9 mouse cellular contexts compared by ENCODE assay signal in genomic region chr7:67199412-67199811, GRCm38 (mm10). TPM values are rescaled to one million over a fixed set of nuclear protein-coding genes. Genes with fewer than 3 reads are reported as not detected.
DNase-seq lines count a peak whose midpoint lies in the region; ATAC-seq and TF ChIP-seq lines count a peak whose summit lies in the region.
"Had no signal": no experiment of that assay in that cellular context is flagged by ENCODE, and none has a peak within 500 bp of the region (broad histone marks: within the 10 kb centered on the region; RNA-seq: fewer than 3 reads in every experiment).

No protein-coding gene starts in this region.

- peaks cover 4% of the 10 kb centered on the region; the same call in 1 of the 2 replicates for H3K4me1 ChIP-seq in megakaryocyte, embryonic 14.5 days
- H3K4me1 ChIP-seq: hindbrain, embryonic 15.5 days had no signal

- ATAC-seq in CD4-positive, CD25-positive, alpha-beta regulatory T cell, adult 4 months: peak; percentile 53
- no peak for ATAC-seq in Patski

- DNase-seq in Patski (ENCODE audit: low read depth, low spot score): no peak
- DNase-seq in cerebellum, postnatal 25 days: peak; percentile 79 to 86
- peak; percentile 22 for DNase-seq in gastrocnemius, postnatal 25 days
- DNase-seq in layer of hippocampus, adult 18-20 months (ENCODE audit: low spot score in 2 of 2): peak; percentile 33 to 69
- DNase-seq in right cerebral cortex, postnatal 36 days (ENCODE audit: low spot score in 2 of 2): peak; percentile 27 to 48
- DNase-seq in yolk sac, embryonic 10.5 days (ENCODE audit: low spot score): peak; percentile 32

- H3K27me3 ChIP-seq in Patski: peaks cover 5% of the 10 kb centered on the region
- H3K27me3 ChIP-seq in megakaryocyte, embryonic 14.5 days (replicated peaks): peaks cover 7% of the 10 kb centered on the region
- H3K27me3 ChIP-seq: hindbrain, embryonic 15.5 days had no signal

- H3K9me3 ChIP-seq in megakaryocyte, embryonic 14.5 days: peaks cover 12% of the 10 kb centered on the region
- H3K9me3 ChIP-seq: hindbrain, embryonic 15.5 days had no signal

- peak overlapping the region; percentile 38 for H3K4me3 ChIP-seq in megakaryocyte, embryonic 14.5 days (replicated peaks)
- H3K4me3 ChIP-seq: hindbrain, embryonic 15.5 days had no signal

- CTCF ChIA-PET in Patski (lab: Charles Lee): interaction anchor here (0.5 to 2.1 kb wide), 12 partner anchors 9 to 489 kb away, joined by 3 to 15 read pairs (median 4); no protein-coding TSS in a partner anchor

- POLR2A ChIA-PET in Patski (lab: Charles Lee): no interaction called here

- in situ Hi-C loops in Patski (cut with MboI; ENCODE audit: low pct_unique_long_range_greater_than_20kb): loop anchor here (5.0 to 10.0 kb wide), 2 partner anchors 352 to 485 kb away; no protein-coding TSS in a partner anchor

- H3K36me3 ChIP-seq in megakaryocyte, embryonic 14.5 days (replicated peaks; ENCODE audit: low read length): no peaks in the 10 kb centered on the region
- H3K36me3 ChIP-seq: hindbrain, embryonic 15.5 days had no signal

- peak; percentile 77 for TF ChIP-seq CTCF in Patski (IDR thresholded peaks at IDR 0.05)

RNA-seq across cellular contexts. Expression of gene Lysmd4, which starts 22.9 kb away (rescaled TPM):
- 1 to 10 TPM; 6.1 to 9.1 TPM for polyA plus RNA-seq in CD4-positive, CD25-positive, alpha-beta regulatory T cell, adult 4 months (2017; shearing (Covaris generic))
- 10.3 TPM for polyA plus RNA-seq in Patski (2021)
- total RNA-seq in gastrocnemius, postnatal 25 days (2021): 1 to 10 TPM; 7.5 to 8.1 TPM
- total RNA-seq in layer of hippocampus, adult 18-20 months (2021): 10 to 100 TPM; 30.0 to 34.4 TPM
- 1.9 and 2.0 TPM in 2 replicates for polyA plus RNA-seq in megakaryocyte, embryonic 14.5 days (2012; ENCODE audit: insufficient read depth, low replicate concordance)
